Mouse (Mus musculus) right cerebral cortex, postnatal 14 days (tissue): ENCODE measurements around the gene Gm17067.
A peak's percentile ranks its signal among the peaks of the same experiment; 100 is the strongest.
"Not testable (repeated sequence)": the region's sequence is repeated elsewhere in the genome, so short reads cannot be mapped to it uniquely, and the experiment has no call there.

Experiments used
- DNase-seq: peaks from one replicate; pipeline ENCODE4 v3.0.0; 2022

Gene Gm17067

DNA sequence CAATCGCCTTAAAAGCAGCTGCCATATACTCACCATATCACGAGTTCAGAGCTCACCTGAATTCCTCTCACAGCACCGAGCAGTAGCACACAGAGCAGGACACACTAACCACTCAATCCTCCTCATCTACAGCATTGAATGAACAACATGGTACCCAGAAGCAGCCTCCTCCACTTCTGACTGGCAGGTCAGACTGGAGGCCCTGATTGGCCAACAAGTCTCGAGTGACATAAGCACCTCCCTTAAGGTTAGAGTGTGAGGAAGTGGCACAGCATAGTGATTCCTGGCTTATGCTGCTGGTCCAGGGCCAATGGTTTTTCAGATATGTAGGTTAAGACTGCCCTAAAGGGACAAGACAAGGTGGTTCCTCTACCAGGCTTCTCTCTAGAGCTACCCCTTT lies at the start of gene Gm17067:
Gene Gm17067, minus strand, starts transcription at position 101 of the 400 bp plus-strand sequence.
- not testable (repeated sequence) for DNase-seq

DNA sequence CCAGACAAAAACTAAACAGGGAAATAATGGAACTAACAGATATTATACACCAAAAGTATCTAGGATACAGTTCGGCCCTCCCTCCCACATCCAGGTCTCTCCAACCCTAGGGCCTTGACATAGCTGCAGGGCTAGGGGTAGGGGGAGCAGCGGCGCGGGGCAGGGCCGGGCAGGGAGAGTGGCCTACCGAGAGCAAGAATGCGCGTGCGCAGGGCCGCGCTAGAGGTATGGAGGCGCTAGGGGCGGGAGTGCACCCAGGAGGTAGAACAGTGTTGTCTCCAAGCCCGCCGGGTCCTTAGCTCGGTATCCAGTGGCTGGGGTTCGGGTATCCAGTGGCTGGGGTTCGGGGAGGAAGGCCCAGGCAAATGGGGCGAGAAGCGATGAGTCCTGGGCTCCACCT lies 23.0 kb upstream of the Gm17067 start:
- no peak for DNase-seq

DNA sequence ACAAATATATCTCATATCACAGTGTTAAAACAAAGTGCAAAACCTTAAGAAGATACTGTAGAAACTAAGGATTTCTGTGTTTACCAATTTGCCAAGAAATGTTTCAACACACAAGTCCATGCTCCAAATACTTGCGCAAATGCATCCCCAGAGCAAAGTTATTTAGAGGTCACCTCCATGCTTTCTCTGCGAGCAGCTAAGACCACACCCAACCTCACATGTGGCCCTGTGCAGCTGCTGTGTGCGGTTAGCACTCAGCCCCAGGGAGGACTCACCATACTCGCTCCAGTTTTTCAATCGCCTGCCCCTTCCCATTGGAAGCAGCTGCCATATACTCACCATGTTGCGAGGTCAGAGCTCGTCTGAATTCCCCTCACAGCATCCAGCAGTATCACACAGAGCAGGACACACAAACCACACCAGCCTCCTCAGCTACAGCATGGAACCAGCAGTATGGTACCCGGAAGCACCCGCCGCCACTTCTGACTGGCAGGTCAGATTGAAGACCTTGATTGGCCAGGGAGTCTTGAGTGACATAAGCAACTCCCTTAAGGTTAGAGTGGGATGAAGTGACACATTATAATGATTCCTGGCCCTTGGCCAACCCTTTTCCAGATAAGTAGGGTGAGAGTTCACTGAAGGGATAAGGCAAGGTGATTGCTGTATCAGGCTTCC lies 11.9 kb upstream of the Gm17067 start:
- DNase-seq = no peak

DNA sequence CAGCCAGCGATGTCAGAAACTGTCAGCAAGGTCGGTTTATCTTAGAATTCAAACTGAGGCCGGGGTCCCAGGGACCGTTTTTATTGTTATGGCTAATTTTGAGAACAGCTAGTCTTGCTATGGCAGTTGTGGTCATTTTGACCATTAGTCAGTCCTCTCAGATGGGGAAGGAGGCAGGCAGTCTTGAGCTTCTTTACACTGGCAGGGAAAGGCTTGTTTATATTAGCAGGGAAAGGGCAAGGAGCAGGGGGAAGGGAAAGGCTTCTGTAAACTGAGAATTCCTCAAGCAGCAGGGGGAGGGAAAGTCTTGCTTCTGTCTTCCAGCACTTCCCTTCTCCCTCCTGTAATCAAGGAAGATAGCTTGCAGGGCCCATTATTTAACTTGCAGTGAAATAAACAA lies 33.6 kb downstream of the Gm17067 start:
- not testable (repeated sequence) for DNase-seq

DNA sequence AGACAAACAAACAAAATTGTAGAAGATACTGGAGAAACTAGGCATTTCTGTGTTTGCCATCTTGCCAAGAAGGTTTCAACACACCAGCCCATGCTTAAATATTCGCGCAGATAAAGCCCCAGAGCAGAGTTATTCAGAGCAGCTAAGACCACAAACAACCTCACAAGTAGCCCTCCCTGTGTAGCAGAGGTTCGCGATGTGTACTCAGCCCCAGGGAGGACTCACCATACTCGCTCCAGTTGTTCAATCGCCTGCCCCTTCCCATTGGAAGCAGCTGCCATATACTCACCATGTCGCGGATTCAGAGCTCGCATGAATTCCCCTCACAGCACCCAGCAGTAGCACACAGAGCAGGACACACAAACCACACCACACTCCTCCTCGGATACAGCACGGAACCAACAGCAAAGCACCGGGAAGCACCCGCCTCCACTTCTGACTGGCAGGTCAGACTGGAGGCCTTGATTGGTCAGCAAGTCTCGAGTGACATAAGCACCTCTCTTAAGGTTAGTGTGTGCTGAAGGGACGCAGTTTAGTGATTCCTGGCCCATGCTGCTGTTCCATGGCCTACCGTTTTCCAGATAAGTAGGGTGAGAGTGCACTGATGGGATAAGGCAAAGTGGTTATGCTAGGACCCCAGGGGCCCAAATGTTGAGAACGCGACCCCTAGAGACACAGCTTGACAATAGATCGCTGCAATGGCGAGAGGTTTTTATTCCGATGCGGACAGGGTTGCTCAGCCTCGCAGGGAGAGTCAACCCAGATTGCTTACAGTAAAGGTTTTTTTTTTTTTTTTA lies 34.3 kb downstream of the Gm17067 start, which contains the start of gene Zfp975:
Gene Zfp975, minus strand, starts transcription at position 381 of the 797 bp plus-strand sequence.
- DNase-seq = peak; percentile 71

DNA sequence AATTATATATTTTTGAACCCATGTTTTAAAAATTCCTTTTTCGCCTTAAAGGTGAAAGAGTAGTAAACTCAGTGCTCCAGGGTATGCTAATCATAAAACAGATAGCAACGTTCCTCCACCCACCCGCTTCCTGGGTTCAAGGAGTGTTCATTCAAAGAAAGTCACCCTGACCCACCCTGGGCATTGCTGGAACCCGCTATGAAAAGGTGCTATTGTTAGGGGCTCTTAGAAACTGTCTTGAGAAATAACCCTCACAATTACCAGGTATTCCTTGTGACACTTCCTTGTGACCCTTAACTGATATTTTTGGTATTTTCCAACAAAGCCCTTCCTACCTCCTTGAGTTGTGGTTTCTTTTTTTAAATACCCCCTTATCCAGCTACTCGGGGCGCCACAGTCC lies 46.7 kb downstream of the Gm17067 start:
- DNase-seq = not testable (repeated sequence)

DNA sequence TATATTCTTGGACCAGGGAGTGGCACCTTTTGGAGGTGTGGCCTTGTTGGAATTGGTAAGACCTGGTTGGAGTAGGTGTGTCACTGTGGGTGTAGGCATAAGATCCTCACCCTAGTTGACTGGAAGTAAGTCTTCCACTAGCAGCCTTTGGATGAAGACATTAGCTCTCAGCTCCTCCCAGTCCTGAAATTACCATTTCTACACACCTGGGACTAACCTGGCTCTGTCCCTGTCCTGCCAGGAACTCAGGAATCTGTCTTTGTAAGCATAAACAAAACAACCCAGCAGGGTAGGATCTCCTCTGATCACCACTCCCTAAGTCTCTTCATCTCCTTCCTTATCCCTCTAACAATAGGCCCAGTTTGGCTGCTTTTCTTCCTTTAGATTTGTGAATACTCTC lies 47.2 kb downstream of the Gm17067 start:
- not testable (repeated sequence) for DNase-seq

DNA sequence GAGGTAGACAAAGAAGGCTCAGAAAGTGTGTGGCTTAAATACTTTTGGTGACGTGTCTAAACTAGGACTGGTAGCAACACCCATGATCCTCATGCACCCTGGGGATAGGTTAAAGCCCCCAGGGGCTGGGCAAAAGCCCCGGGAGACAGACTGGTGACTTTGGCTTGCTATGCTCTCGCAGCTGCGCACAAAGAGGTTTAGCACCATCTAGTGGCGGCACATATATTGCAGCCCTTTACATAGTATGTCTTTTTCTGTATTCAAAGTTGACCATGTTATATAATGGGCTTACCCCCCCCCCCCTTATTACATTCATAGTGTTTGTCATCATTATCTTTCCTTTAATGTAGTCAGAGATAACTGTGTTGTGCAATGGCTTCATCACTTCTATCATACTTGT lies 66.7 kb downstream of the Gm17067 start:
- not testable (repeated sequence) for DNase-seq
